Mouse (Mus musculus) CD4-positive helper T cell, adult 2 months (primary cell): Measurements from ENCODE around the gene Gm31571.
"Not testable (repeated sequence)": the region's sequence is repeated elsewhere in the genome, so short reads cannot be mapped to it uniquely, and the experiment has no call there.

ENCODE experiments used
- DNase-seq: peaks from one replicate; pipeline ENCODE4 v3.0.0-alpha.2; 2012; ENCODE audit warnings: low read depth, missing footprints, low spot score

The Gm31571 gene

GRCm38 (mm10) chrY:22051253-22051652 lies at the start of gene Gm31571:
Gene Gm31571, minus strand, starts transcription at chrY:22051353.
- DNase-seq: not testable (repeated sequence)
